Mouse (Mus musculus) lung, postnatal 4 days (tissue): ENCODE measurements around the gene Ppp1r1a.

ENCODE experiments used
- DNase-seq, 2 experiments: peaks; one replicate each; pipeline ENCODE4 v3.0.0; 2021

Ppp1r1a gene

GRCm38 (mm10) chr15:103537822-103538213 lies at the start of gene Ppp1r1a:
Gene Ppp1r1a (minus strand): TSS chr15:103538003.
- peak; percentile 40 to 61 for DNase-seq

DNA sequence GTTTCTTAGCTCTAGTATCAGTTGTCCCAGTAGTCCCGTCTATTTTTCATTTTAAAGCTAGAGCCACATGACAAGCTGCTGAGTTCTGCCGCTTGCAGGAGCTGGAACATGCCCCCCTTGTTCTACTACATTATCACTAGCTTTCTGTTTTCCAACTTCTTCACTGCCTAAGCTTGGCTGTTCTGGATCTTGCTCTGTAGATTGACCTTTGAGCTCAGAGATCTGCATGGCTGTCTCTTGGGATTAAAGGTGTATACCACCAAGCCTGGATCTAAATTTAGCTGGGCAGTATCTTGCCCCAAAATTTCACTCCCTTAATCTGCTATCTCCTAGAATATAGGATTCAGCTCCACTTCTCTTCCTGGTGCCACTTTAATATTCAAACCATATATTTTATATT lies 48.1 kb upstream of the Ppp1r1a start:
- no peak for DNase-seq

DNA sequence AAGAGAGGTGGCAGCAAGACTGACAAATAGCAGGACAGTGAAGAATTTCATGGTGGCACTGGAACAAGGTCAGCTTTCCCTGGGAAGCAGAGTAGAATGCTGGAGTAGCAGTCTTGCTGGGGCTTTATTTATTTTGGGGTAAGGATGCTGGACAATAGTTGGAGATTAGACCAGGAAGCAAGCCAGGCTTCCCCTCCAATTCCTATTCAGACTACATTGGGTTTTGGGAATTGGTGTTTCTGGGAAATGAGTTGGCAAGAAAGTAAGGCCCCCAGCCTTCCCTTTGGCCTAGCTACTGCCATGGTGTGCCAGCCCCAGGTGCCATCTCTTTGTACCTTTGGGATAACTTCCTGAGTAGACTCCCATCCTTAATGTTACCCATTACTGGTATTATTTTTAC lies 27.2 kb upstream of the Ppp1r1a start, which contains the start of gene Glycam1:
Glycam1 (minus strand) TSS at position 101 of the 400 bp plus-strand sequence.
- DNase-seq, result no peak

DNA sequence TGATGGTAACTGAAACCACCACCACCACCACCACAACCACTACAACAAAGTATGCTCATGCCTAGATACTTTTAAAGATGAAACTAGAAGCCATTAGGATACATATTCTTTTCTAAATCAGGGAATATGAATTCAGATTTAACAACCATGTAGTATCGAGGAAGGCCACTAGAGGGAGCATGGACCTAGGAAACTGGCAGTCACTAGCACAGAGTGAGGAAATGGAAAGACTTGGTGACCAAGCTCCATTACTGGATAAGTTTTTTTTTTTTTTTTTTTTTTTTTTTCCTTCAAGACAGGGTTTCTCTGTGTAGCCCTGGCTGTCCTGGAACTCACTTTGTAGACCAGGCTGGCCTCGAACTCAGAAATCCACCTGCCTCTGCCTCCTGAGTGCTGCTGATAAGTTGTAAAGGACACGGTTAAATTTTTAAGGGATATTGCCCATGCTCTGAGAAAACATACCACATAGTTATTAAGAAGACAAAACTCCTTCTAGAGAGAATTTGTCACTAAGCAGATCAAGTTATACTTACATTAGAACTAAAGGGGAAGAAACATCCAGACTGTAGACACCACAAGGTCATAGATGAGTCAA lies 14.4 kb upstream of the Ppp1r1a start:
- peak in 1 of 2 experiments; percentile 41 for DNase-seq

DNA sequence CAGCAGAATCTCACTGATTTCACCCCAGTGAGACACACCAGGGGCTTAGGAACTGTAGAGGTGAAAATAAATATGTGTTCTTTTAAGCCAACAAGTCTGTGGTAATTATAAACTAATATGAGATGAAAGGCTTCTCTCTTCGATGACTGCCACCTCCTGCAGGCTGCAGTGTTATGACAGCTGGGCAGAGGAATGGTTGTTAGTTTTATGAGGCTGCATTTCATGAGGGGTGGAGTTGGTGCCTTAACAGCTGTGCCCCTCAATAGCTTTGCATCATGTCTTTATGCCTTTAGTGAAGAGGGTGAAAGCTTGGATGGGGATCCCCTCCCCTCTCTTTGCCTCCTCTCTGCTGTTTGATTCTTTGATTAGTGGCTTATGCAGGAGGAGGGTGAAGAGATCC lies 13.2 kb upstream of the Ppp1r1a start:
- no peak for DNase-seq

GRCm38 (mm10) chr15:103549475-103549874 lies 11.7 kb upstream of the Ppp1r1a start:
- DNase-seq, result no peak

DNA sequence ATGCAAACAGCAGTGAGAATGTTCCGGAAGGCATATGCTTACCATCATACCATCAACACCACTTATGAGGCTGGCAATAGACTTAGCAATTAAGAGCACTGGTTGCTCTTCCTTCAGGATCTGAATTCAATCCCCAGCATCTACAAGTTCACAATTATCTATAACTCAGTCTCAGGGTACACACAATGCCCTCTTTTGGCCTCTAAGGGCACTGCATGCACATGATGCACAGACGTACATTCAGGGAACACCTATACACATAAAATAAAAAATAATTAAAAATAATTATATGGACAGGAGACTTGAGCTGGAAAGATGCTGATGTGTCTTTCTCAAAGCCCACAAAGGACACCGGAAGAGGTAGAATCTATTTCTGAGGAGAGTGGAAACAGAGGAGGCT lies 10.2 kb upstream of the Ppp1r1a start:
- DNase-seq, result no peak

DNA sequence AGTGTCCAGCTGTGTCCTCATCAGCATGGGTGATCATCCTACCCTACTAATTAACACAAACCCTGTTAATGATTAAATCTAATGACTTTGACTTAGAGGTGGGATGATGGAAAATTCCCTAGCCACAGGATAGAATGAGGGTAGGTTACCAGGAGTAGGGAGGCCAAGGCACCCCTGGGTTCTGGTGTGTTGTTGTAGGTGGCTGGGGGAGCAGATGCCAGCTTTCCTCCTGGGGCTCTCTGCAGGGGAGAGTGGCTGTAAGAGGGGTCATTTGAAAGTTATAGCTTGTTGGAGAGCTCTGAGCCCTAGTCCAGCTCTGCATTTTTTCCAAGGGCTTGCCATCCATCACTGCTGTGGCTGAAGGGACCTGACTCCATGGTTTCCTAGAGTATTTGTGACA lies 4.7 kb upstream of the Ppp1r1a start:
- DNase-seq, result no peak

GRCm38 (mm10) chr15:103540646-103541045 lies 2.8 kb upstream of the Ppp1r1a start:
- DNase-seq, result no peak

GRCm38 (mm10) chr15:103539259-103539658 lies 1.5 kb upstream of the Ppp1r1a start:
- DNase-seq, result no peak

GRCm38 (mm10) chr15:103537011-103537821 lies 587 bp downstream of the Ppp1r1a start:
- no peak for DNase-seq

- no peak for DNase-seq
Measured at GRCm38 (mm10) chr15:103536456-103536855, 1.3 kb downstream of the Ppp1r1a start.

DNA sequence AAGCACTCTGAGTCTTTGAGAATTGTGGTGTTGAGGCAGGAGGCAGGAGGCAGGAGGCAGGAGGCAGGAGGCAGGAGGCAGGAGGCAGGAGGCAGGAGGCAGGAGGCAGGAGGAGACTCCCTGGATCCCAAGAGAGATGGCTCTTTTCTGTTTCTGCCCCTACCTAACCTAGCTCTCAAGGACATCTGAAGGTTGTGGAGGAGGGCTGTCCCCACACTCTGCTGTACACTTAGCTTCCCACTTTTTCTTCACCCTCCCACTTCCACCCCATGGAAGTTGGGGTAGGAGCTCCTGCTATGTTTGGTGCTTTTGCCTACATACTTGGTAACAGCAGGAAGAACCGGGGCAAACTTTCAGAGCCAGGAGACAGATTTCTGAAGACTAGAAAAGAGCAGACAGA lies 2.0 kb downstream of the Ppp1r1a start:
- no peak for DNase-seq

- no peak for DNase-seq
Measured at GRCm38 (mm10) chr15:103535030-103535429, 2.8 kb downstream of the Ppp1r1a start.

DNA sequence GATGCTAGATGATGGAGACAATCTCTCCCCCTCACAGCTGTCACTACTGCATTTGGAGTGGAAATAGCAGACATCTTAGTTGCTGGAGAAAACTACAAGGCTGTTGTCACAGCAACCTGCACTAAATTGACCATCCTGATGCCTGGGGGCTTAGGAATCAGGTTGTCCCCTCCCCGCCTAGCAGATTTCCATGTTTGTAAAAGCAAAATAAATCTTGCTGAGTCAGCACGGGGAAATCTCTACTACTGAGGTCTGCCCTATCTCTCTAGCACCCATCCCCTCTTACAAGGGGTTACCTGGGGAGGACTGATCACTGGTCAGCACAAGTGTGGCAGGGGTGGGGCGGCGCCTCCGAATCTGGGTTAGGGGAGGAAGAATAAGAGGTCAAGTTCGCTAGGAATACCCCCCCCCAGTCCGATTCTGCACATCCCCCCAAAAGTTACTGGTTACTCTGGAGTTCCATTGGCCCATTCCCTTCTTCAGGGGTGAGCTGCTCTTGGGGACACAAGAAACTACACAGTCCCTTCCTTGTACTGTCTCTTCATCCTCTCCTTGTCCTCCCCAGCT lies 3.7 kb downstream of the Ppp1r1a start:
- no peak for DNase-seq

DNA sequence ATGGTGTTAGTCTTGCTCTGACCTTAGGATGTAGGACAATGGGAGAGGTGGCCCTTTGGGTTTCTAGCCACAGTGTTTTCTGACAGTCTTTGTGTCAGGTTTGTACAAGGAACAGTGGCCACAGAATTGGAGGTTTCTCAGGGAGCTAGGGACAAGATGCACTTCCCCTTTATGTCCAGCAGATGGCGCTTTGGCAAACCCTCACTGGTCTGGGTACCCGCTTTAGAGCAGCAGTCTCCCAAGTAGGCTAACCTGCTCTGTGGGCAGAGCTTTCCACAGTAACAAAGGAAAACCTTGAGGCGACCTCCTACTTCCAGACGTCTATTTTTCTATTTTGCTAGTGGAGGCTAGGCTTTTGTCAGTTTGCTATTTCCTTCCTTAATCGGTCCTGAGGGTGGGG lies 7.4 kb downstream of the Ppp1r1a start:
- peak in 1 of 2 experiments; percentile 54 for DNase-seq

DNA sequence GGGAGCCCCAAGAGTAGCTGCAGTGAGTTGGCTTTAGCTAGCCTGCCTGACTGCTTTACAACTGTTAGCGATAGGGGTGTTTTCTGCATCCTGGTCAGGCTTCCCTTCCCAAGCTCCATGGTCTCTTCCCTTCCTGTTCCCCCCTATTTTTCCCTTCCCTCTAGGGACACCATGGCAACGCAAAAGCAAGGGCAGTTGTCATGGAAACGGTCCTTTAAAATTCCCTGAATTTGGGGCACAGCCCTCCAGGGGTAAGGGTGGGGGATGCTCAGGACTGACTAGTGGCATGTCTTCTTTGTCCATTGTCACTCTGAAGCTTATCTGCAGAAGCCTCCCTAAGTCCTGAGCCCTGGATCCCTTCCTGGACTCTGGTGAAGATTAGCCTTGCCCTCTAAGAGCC lies 14.6 kb downstream of the Ppp1r1a start:
- DNase-seq, result no peak

DNA sequence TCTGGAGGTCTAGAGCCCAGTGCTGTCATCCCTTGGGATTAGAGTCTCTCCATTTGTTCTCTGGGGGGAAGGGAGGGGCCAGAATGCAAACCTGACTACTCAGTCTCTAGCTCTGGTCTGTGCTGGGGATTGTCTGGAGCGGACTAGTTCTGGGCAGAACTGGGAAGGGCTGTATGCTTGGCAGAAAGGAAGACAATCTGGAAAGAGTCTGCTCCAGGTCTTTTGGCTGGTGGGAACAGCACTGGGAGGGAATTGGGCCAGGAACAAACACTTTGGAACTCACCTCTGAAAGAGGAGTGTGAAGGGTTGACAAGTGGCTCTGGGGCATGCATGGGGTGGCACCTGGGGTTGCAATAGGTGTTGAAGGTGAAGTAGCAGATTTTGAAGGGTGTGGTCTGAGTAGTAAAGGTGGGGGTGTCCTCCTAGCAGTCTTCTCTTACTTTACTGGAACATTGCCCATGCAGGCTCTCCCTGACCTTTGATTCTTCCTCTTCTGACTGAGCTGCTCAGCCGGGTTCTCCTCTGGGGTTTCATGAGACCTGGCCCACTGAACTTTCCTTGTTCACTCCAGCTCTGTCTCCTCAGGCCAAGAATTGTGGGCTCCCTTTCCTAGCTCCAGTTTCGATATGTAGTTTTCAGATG lies 15.2 kb downstream of the Ppp1r1a start:
- DNase-seq, result peak; percentile 16 to 53

DNA sequence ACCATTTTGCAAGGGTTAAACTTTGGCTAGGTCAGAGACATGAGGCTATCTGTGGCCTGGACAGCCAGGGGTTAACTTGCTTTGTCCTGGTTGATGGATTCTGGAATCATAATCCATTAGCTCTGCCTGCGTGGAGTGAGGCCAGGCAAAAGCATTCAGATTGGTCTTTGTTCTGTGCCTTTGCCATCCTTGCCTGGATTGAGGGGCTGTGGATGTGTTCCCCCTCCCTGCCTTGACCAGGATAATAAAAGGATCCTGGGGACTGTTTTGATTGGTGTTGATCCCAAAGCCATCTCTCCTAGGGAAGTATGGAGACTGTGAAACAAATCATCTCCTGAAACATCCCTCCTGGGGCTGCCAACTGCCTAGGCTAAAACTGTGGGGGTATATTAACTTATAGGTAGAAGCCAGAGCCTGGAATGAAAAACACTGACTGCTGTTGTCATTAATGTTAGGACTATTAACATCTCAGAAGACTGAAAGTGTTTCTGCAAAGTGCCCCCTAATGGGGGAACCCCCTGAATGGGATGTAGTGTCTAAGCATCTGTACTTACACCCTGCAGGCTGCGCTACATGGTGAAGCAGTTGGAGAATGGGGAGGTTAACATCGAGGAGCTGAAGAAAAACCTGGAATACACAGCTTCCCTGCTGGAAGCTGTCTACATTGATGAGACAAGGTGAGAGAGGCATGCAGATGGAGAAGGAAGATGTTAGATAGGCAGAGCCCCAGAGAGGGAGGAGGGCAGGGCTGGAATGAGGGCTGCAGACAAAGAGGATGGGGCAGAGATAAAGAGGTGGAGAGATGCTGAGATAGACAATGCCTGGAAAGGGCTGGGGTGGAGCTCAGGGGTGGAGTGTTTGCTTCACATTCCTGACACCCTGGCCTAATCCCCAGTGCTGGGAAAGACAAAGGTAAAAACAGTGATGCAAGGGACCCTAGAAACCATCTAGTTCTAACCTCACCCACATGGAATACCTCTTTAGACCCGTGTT lies 18.1 kb downstream of the Ppp1r1a start:
- no peak for DNase-seq

DNA sequence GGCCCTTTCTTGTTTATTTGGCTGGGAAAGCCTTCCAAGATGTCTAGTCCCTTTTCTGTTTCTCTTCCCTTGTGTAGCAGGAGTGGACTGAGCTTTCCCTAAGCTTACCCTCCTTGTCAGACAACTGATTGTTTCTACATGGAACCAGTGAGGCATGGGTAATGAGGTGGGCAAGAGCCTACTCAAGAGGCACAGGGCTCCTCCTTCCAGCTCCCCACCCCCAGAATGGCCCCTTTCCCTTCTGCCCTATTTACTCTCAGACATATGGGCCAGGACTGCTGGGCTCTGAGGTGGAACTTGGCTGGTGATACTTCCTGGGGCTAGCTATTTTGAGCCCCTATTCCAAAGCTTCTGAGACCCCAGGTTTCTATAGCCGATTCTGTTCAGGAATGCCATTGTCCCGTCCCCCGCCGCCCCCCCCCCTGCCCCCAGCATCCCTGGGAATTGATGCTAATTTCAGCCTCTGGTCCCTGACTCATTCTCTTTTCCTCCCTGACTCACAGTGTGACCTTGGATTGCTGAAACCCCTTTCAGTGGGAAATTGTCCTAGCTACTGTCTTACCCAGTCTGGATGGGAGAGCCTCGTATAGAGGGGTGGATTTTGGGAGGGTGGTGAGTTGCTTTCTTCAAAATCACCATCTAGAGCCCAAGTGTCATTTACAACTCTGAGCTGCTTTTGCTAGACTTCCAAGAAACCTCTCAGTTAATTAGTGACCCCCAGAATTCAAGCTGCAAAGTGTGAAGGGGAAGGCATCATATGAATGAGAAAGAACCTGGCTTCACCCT lies 19.0 kb downstream of the Ppp1r1a start:
- DNase-seq, result no peak

- DNase-seq, result no peak
Measured at GRCm38 (mm10) chr15:103514914-103515313, 22.9 kb downstream of the Ppp1r1a start.
